Mouse (Mus musculus): ENCODE measurements at regions not wholly inside any gene's neighbourhood (a gene's known extent, or its start where the extent isn't known, plus 50 kb on each side); places are given as distances from the start of the nearest gene placed in this dataset.

GRCm38 (mm10) chr6:127252000-127252721 is 100.2 kb upstream of the Ccnd2 start:
- DNase-seq: peak; percentile 79 to 83

GRCm38 (mm10) chr6:127253935-127254334 is 101.9 kb upstream of the Ccnd2 start:
- no peak for DNase-seq

- DNase-seq: no peak
Measured at GRCm38 (mm10) chr6:127263903-127264680, 112.1 kb upstream of the Ccnd2 start.

GRCm38 (mm10) chr6:127265063-127265775 is 113.2 kb upstream of the Ccnd2 start:
- DNase-seq: no peak

DNA sequence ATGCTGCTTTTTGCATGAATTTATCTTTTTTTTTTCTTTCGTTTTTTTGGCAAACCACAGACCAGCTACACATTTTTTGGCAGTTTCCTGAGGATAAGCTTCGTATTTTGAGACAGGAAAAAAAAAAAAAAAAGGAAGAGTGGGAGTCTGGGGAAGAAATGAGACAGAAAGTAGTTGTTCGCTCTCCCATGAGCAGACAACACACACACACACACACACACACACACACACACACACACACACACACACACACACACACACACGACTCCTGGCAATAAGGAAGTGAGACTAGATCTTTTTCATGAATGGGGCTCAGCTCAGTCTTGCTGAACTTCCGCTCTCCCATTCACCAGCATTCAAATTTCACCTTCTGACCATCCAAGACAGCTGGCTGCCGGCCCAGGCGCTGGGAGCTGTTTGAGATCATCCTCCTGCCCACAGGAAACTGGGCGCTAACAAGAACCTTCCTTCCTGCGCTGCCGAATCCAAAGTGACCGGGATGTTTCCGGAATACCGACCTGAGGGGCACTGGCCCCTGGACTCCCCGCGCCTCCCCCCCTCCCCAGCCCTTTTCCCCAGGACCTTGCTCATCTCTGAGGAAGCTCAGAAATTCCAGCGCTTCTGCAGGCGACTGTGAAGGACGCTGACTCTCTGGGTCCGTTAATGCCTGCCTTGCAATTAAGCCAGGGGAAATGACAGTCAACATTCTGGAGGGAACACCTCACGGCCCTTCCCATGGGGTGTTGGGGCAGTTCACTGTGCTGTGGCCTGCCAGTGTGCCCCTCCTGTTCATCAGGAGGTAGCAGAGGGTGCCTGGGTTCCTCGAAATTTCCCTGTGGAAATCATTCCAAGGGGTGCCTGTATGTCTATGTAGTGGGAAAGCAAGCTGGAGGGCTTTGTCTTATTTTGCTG is 114.2 kb upstream of the Ccnd2 start:
- DNase-seq: peak; percentile 83 to 90

DNA sequence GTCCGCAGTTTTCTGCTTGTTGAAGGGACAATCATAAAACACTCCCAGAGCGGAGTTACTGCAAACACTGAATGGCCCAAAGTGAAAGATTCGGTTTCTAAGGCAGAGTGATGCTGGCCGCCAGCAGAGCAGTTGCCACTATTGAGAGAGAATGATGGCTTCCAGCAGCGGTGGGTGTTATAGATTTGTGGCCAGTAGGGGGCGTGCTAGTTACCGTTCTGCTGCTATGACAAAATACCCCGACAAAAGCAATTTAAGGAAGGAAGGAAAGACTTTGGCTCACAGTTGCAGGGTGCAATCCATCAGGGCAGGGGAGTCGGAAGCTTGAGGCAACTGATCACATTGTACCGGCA is 114.8 kb upstream of the Ccnd2 start:
- peak; percentile 20 to 23 for DNase-seq

DNA sequence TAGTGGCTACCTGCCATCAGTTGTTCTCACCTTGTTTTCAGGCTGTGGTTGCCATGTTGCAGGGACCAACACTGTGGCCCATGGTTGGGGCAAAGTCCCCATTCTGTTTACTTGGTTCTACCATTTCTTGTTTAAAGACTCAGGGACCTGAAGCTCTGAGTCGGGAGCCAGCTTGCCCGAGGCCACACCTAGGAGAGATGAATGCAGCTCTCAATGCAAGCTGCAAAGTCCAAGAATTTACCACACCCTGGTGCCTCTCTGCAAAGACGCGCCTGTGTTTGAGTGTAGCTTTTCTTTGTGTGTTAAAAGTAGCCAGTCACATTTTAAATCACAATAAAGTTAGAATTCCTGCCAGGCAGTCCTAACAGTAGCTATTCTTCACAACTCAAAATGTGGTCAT is 117.0 kb upstream of the Ccnd2 start:
- DNase-seq: no peak

DNA sequence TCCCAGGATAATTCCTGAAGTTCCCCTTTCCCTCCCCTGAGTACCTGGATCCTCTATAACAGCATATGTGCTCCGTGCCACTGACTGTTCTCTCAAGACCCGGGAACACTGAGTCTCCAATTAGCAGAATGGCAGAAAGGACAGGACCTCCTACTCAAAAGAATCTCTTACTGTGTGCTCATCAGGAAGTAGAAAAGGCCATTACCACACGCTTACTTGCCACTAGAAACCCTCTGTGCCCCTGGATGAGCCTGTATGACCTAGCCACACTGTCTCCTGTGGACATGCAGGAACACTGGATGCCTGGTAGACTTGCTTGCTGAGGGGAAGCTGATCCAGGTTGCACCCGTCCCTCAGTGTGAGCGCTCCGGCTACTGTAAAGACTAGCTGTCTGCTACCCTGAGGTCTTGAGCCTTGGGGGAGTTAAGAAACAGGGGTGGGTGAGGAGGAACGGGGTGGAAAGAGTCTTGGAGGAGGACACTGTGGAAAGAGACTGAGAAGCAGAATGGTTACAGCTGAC is 117.6 kb upstream of the Ccnd2 start:
- DNase-seq: no peak

GRCm38 (mm10) chr6:127270774-127271173 is 118.8 kb upstream of the Ccnd2 start:
- DNase-seq: no peak

DNA sequence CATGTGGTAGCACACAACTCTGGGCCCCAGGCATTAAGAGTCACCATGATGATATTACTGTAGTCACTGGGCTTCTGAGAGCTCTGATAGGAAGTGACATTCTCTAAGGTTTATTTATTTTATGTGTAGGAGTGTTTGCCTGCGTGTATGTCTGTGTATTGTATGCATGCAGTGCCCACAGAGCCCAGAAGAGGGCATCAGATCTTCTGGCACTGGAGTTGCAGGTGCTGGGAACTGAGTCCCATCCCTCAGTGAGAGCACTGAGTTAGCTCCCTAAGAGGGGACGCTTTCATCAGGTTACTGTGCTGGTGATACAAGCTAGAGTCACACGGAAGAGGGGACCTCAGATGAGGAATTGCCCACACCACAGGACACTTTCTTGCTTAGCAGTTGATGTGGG is 119.4 kb upstream of the Ccnd2 start:
- DNase-seq: no peak

GRCm38 (mm10) chr6:127272630-127273029 is 120.6 kb upstream of the Ccnd2 start:
- peak; percentile 27 to 50 for DNase-seq

DNA sequence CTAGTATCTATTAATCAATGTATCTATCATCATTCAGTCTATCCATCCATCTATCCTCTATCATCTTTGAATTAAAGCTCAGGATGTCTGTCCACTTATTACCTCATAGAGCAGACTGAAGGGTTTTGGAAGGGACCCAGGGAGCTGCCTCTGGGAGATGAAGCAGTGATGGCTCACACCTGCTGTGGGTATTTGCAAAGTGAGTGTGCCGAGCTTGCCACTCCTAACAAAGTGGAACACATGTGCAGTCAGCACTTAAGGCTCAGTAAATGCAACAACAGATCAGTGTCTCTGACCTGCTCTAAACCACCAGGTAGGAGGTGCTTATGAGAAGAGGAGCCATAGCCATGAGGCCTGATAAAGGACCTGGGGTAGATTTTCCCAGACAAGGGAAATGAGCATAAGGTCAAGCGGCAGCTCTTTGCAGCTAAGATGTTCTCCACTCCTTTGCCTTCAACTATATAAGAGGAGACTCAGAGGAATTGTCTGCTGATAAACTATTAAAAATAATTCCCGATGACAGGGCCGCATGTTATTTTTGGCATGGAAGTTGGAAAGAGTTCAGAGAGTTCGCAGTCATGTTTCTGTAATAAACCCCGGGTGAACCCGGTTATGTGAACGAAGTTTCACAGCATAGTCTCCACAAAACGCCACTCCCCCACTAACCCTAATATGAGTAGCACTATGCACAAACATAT is 122.9 kb upstream of the Ccnd2 start:
- no peak for DNase-seq

DNA sequence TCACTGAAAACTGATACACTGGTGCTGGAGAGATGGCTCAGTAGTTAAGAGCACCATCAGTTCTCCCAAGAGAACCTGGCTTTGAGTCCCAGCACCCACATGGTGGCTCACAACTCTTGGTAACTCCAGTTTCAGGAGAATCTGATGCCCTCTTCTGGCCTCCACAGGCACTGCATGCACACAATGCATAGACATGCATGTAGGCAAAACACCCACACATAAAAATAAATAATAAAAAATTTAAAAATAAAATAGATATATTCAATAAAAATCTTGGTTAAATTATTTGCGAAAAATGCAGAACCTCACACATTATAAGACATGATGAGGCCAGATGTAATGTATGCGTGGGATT is 123.4 kb upstream of the Ccnd2 start:
- DNase-seq: no peak

DNA sequence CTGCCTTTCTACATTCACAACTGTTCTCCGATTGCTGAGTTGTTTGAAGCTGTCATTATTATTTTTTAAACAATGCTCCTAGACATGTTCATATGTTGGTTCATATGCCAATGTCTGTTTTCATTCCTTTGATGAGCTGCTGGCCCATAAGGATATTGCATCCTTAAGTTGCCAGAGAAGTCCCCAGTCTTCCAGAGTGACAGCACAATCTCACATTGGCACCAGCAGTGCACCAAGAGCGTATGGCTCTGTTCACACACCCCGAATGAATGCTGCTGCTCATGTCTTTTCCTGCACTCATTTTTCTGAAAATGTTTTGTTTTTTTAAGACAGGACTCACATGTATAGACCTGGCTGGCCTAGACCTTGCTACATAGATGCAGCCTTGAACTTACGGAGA is 124.4 kb upstream of the Ccnd2 start:
- DNase-seq: no peak

DNA sequence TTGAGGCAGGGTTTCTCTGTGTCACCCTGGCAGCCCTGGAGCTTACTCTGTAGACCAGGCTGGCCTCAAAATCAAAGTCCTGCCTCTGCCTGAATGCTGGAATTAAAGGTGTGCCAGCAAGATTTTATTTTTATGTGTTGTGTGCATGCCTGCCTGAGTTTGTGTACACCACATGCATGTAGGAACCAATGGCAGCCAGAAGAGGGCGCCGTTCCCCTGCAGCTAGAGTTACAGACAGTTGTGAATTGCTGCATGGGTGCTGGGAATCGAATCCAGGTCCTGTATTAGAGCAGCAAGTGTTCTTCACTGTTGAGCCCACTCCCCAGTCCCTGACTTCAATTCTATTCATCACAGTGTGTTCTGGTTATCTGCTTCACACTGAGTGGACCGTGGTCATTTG is 126.4 kb upstream of the Ccnd2 start:
- DNase-seq: no peak

DNA sequence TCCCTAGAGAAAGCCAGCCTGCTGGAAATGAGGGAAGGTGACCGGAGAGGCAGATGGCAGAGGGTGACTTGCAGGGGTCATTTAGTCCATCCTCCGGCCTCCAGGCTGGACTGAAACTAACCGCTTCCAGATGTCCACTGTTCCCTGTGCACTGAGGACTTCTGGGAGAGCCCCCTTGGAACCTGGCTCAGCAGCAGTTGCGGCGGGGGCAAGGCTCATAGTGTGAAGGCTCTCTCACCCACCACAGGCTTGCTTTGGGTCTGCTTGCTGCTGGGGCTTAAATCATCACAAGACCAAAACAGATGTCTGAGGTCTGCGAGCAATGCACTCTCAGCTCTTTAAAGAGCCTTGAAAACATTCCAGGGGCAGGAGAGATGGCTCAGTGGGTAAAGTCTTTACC is 132.2 kb upstream of the Ccnd2 start:
- DNase-seq: no peak

- no peak for DNase-seq
Measured at GRCm38 (mm10) chr6:127286681-127287476, 134.9 kb upstream of the Ccnd2 start.

- DNase-seq: no peak
Measured at GRCm38 (mm10) chr6:127288946-127289345, 137.0 kb upstream of the Ccnd2 start.

DNA sequence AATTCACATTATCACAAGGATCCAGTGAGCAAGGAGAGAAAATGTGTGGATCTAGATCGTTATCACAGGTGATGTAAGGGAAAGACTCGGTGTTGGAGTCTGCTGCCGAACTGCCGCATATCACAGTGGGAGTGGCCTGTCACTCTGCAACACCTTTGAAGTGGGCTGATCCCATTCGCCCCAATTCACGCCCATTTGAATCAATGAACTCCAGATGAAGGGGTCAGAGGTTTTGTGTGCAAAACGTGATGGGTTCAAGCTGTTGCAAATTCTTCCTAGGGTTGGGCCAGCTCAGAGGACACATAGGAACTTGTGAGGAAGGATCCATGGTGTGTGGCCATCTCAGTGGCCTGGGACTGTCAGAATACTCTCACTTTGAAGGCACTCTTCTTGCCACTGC is 139.9 kb upstream of the Ccnd2 start:
- DNase-seq: no peak

- DNase-seq: no peak
Measured at GRCm38 (mm10) chr6:127293829-127294228, 141.8 kb upstream of the Ccnd2 start.

DNA sequence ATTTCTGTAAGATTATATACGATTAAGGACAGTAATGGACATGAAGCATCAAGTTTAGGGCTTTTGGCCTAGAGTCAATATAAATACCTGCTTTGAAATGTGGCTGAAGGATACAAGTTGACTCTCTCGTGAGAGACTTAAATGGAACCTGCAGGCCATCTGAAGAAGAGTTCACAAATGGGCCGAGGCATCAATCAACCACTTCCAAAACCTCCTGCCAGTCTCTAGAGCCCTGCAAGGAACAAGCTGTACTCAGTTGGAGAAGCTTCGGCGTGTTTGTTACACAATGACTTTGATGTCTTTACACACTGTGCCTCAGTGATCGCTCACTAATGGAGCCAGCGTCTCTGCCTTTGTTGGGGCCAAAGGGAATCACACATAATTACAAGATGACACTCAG is 146.1 kb upstream of the Ccnd2 start:
- DNase-seq: no peak

Measured in adrenal gland, postnatal 36 days (tissue).